Mouse (Mus musculus) MN1 (cell line): ENCODE measurements around the gene Ptafr.

Experiments
- DNase-seq: peaks from one replicate; pipeline ENCODE4 v3.0.0-alpha.2; 2016; ENCODE audit warnings: low spot score

The Ptafr gene

GRCm38 (mm10) chr4:132563965-132564364 lies at the start of gene Ptafr:
Gene Ptafr, plus strand, starts transcription at chr4:132564067.
- DNase-seq, result no peak

- peak; percentile 90 for DNase-seq
These were observed 49.2 kb upstream of the Ptafr start for GRCm38 (mm10) chr4:132514555-132515135.

GRCm38 (mm10) chr4:132515369-132516155 lies 48.3 kb upstream of the Ptafr start:
- peak; percentile 97 for DNase-seq

- DNase-seq, result no peak
These were observed 45.8 kb upstream of the Ptafr start for GRCm38 (mm10) chr4:132518066-132518465.

- no peak for DNase-seq
These were observed 44.7 kb upstream of the Ptafr start for GRCm38 (mm10) chr4:132519188-132519587.

- no peak for DNase-seq
These were observed 39.5 kb upstream of the Ptafr start for GRCm38 (mm10) chr4:132524321-132524741.

- DNase-seq, result no peak
These were observed 39.1 kb upstream of the Ptafr start for GRCm38 (mm10) chr4:132524808-132525207.

- DNase-seq, result no peak
These were observed 37.2 kb upstream of the Ptafr start for GRCm38 (mm10) chr4:132526678-132527077.

- no peak for DNase-seq
These were observed 35.8 kb upstream of the Ptafr start for GRCm38 (mm10) chr4:132527917-132528522.

- DNase-seq, result no peak
These were observed 34.5 kb upstream of the Ptafr start for GRCm38 (mm10) chr4:132529344-132529743.

- no peak for DNase-seq
These were observed 33.6 kb upstream of the Ptafr start for GRCm38 (mm10) chr4:132530033-132530804.

- peak; percentile 42 for DNase-seq
These were observed 31.4 kb upstream of the Ptafr start for GRCm38 (mm10) chr4:132532496-132532895.

- DNase-seq, result peak; percentile 93
These were observed 30.6 kb upstream of the Ptafr start, which contains the start of gene Atpif1 for GRCm38 (mm10) chr4:132532981-132533916. Gene Atpif1, minus strand, starts transcription at chr4:132533659.

GRCm38 (mm10) chr4:132535406-132536121 lies 28.3 kb upstream of the Ptafr start, which contains the start of gene Dnajc8:
Gene Dnajc8, plus strand, starts transcription at chr4:132535550.
- DNase-seq, result peak; percentile 94

- DNase-seq, result no peak
These were observed 24.4 kb upstream of the Ptafr start for GRCm38 (mm10) chr4:132539481-132539880.

GRCm38 (mm10) chr4:132541413-132541812 lies 22.5 kb upstream of the Ptafr start:
- DNase-seq, result no peak

- no peak for DNase-seq
These were observed 21.1 kb upstream of the Ptafr start for GRCm38 (mm10) chr4:132542724-132543123.

GRCm38 (mm10) chr4:132545851-132546250 lies 18.0 kb upstream of the Ptafr start:
- DNase-seq, result peak; percentile 80

- no peak for DNase-seq
These were observed 9.6 kb upstream of the Ptafr start for GRCm38 (mm10) chr4:132554221-132554620.

GRCm38 (mm10) chr4:132554653-132555052 lies 9.2 kb upstream of the Ptafr start:
- DNase-seq, result no peak
